Mouse (Mus musculus) thymus, postnatal 14 days (tissue): Measurements from ENCODE around the gene Sart3.

Source experiments
- DNase-seq: peaks from one replicate; pipeline ENCODE4 v3.0.0; 2021

The Sart3 gene

GRCm38 (mm10) chr5:113724446-113724845, 47.9 kb downstream of the Sart3 start, which contains the start of gene 1700069L16Rik:
Gene 1700069L16Rik, minus strand, starts transcription at chr5:113724772.
- DNase-seq = peak; percentile 77

GRCm38 (mm10) chr5:113723567-113724237, 48.6 kb downstream of the Sart3 start:
- DNase-seq = no peak

GRCm38 (mm10) chr5:113722224-113723013, 49.9 kb downstream of the Sart3 start:
- no peak for DNase-seq

- no peak for DNase-seq
These were observed 53.1 kb downstream of the Sart3 start for GRCm38 (mm10) chr5:113719221-113719661.

GRCm38 (mm10) chr5:113716581-113717388, 55.5 kb downstream of the Sart3 start:
- DNase-seq = no peak

DNA sequence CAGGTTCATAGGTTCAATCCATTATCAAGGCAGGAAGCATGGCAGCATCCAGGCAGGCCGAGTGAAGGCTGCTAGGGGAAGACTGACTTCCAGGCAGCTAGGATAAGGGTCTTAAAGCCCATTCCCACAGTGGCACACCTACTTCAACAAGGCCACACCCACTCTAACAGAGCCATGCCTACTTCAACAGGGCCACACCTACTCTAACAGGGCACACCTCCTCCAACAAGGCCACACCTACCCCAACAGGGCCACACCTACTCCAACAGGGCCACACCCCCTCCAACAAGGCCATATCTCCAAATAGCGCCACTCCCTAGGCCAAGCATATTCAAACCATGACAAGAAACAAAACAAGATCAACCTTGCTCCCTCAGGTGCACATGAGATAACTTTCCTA, 59.4 kb downstream of the Sart3 start:
- DNase-seq = no peak

GRCm38 (mm10) chr5:113703803-113704585, 68.3 kb downstream of the Sart3 start:
- no peak for DNase-seq

GRCm38 (mm10) chr5:113700388-113701023, 71.8 kb downstream of the Sart3 start:
- no peak for DNase-seq

GRCm38 (mm10) chr5:113694415-113694814, 77.9 kb downstream of the Sart3 start:
- DNase-seq = no peak

- no peak for DNase-seq
These were observed 78.3 kb downstream of the Sart3 start for GRCm38 (mm10) chr5:113694000-113694399.

DNA sequence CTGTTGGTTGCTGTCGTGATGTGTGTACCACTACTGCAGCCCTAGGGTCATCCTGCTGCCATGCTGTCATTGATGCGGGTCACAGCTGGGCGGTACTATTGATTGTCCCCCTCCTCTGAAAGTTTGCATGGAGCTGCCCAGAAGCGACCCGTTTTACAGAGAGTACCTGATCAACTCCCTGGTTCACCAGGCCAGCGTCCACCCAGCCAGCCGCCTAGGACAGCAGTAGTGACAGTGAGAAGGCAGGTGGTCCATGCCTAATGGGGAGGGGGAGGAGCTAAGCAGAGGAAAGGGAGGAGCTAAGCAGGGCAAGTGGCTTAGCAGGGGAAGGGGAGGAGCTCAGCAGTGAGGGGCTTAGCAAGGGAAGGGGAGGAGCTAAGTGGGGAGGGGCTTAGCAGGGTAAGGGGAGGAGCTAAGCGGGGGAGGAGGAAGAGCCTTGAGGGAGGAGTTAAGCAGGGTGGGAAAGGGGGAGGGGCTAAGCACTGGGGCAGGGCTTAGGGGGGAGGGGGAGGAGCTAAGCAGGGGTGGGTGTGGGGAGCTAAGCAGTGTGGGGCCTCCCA, 79.0 kb downstream of the Sart3 start:
- no peak for DNase-seq
